Mouse (Mus musculus): ENCODE measurements around the gene P2rx4. TPM values are rescaled to one million over a fixed set of nuclear protein-coding genes. Genes with fewer than 3 reads are reported as not detected.
"Not testable (repeated sequence)": the region's sequence is repeated elsewhere in the genome, so short reads cannot be mapped to it uniquely, and the experiment has no call there.

The P2rx4 gene
- 13.0 and 15.2 TPM in 2 replicates for polyA plus RNA-seq (2016; fragmentation: Nextera tagmentation; extraction: Ambion mirVana)

DNA sequence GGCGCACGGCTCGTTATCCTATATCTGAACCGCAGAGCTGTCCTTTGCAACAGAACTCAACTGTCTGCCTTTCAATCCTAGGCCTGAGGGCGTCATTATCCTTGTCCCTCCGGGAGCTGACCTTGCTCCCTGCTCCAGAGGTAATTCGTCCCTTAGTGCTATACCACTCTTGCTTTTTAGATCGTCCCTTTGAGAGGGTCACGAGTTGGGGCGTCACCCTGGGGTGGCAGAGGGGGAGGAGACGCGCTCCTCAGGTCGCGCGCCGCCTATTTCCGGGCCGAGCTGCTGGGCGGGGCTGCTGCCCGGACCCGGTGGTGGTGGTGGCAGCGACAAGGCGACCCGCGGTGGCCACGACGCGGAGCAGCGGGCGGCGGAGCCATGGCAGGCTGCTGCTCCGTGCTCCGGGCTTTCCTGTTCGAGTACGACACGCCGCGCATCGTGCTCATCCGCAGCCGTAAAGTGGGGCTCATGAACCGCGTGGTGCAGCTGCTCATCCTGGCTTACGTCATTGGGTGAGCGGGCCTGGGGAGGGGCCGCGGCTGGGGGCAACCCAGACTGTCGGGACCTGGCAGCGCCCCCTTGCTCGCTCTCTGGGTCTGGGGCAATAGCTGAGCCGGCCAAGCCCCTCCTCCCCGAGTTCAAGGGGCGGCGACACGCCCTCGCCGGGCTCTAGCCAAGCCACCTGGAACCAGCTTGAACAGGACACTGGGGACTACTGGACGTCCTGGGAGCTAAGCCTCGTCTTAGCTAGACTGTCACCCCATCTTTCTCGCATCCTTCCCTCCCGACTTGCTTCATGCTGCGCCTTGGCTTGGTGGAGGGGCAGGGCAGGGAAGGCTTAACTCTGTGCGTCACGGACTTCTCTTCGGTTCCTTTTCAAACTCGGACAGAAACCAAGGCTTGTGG lies at the start of gene P2rx4:
Gene P2rx4, plus strand, starts transcription at position 269 of the 906 bp plus-strand sequence.
- H3K4me1 ChIP-seq = peaks cover 5% of the 10 kb centered on the region
- H3K9ac ChIP-seq = peak within 1 kb of the TSS; percentile 69
- peak within 1 kb of the TSS; percentile 74 for H3K4me2 ChIP-seq (replicated peaks)
- ATAC-seq (ENCODE audit: low FRiP score, low read depth) = peak; percentile 91
- H3K9me3 ChIP-seq = no peaks in the 10 kb centered on the region
- 1% methylated on average over 66 of the region's 66 CpGs for WGBS
- H3K4me3 ChIP-seq = peak within 1 kb of the TSS; percentile 61
- H3K27me3 ChIP-seq (replicated peaks) = no peaks in the 10 kb centered on the region
- peak within 1 kb of the TSS; percentile 26; the same call in 1 of the 2 replicates for H3K27ac ChIP-seq
- no peaks in the 10 kb centered on the region for H3K36me3 ChIP-seq

- Histone ChIP-seq H3K4me2 (replicated peaks) (no peak overlapping the region), H3K9ac (no peak overlapping the region), H3K36me3 (no peaks in the 10 kb centered on the region), H3K4me3 (no peak overlapping the region), H3K4me1 (no peaks in the 10 kb centered on the region), H3K27ac (no peak overlapping the region), H3K27me3 (replicated peaks) (no peaks in the 10 kb centered on the region), H3K9me3 (no peaks in the 10 kb centered on the region)
- WGBS = 97% methylated on average over 6 of the region's 6 CpGs
- no peak for ATAC-seq (ENCODE audit: low FRiP score, low read depth)
Measured at GRCm38 (mm10) chr5:122662501-122662900, 44.8 kb upstream of the P2rx4 start.

DNA sequence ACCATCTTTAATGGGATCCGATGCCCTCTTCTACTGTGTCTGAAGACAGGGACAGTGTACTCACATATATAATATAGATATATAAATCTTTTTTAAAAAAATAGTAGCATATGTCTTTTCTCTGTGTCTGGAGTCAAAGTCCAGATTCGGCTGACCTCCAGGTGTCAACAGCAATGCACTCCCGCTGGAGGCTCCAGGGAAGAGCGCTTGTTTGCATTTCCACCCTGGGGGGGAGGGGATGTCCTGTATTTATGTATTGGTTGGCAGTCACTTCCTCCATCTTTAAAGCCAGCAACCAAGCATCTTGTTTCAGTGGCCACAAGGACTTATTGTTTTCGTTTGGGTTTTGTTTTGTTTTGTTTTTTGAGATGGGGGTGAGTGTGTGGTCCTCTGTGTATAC lies 42.3 kb upstream of the P2rx4 start:
- Histone ChIP-seq H3K36me3 (no peaks in the 10 kb centered on the region), H3K27me3 (replicated peaks) (no peaks in the 10 kb centered on the region), H3K9ac (no peak overlapping the region), H3K27ac (no peak overlapping the region), H3K4me2 (replicated peaks) (no peak overlapping the region), H3K9me3 (no peaks in the 10 kb centered on the region), H3K4me1 (peaks cover 5% of the 10 kb centered on the region; the same call in 1 of the 2 replicates), H3K4me3 (no peak overlapping the region)
- ATAC-seq (ENCODE audit: low FRiP score, low read depth) = no peak
- 66% methylated on average over 5 of the region's 5 CpGs for WGBS

- H3K4me3 ChIP-seq = no peak overlapping the region
- no peak overlapping the region for H3K4me2 ChIP-seq (replicated peaks)
- H3K27ac ChIP-seq = no peak overlapping the region
- H3K4me1 ChIP-seq = peaks cover 10% of the 10 kb centered on the region; the same call in 1 of the 2 replicates
- WGBS = 79% methylated on average over 15 of the region's 15 CpGs
- no peaks in the 10 kb centered on the region for H3K9me3 ChIP-seq
- H3K27me3 ChIP-seq (replicated peaks) = no peaks in the 10 kb centered on the region
- no peaks in the 10 kb centered on the region for H3K36me3 ChIP-seq
- H3K9ac ChIP-seq = no peak overlapping the region
- ATAC-seq (ENCODE audit: low FRiP score, low read depth) = no peak
Measured at GRCm38 (mm10) chr5:122668981-122669897, 38.1 kb upstream of the P2rx4 start.

DNA sequence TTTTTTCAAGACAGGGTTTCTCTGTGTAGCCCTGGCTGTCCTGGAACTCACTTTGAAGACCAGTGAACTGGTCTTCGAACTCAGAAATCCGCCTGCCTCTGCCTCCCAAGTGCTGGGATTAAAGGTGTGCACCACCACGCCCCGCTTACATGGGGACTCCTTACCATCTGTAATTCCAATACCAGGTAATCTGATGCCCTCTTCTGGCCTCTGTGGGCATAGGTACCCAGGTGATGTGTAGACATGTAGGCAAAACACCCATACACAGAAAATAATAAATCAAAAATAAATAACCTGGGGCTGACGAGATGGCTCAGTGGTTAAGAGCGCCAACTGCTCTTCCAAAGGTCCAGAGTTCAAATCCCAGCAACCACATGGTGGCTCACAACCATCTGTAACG lies 35.7 kb upstream of the P2rx4 start:
- not testable (repeated sequence) for H3K27me3 ChIP-seq (replicated peaks); H3K4me3 ChIP-seq; H3K4me2 ChIP-seq (replicated peaks); H3K9ac ChIP-seq; H3K27ac ChIP-seq; H3K36me3 ChIP-seq; H3K4me1 ChIP-seq; H3K9me3 ChIP-seq; ATAC-seq (ENCODE audit: low FRiP score, low read depth)
- WGBS = 79% methylated on average over 7 of the region's 7 CpGs

- H3K27me3 ChIP-seq (replicated peaks) = no peaks in the 10 kb centered on the region
- H3K36me3 ChIP-seq = no peaks in the 10 kb centered on the region
- H3K4me2 ChIP-seq (replicated peaks) = no peak overlapping the region
- H3K9me3 ChIP-seq = no peaks in the 10 kb centered on the region
- no peak overlapping the region for H3K27ac ChIP-seq
- WGBS = 88% methylated on average over 5 of the region's 5 CpGs
- no peak for ATAC-seq (ENCODE audit: low FRiP score, low read depth)
- no peak overlapping the region for H3K4me3 ChIP-seq
- peaks cover 10% of the 10 kb centered on the region; the same call in 1 of the 2 replicates for H3K4me1 ChIP-seq
- H3K9ac ChIP-seq = no peak overlapping the region
Measured at GRCm38 (mm10) chr5:122672298-122672697, 35.0 kb upstream of the P2rx4 start.

DNA sequence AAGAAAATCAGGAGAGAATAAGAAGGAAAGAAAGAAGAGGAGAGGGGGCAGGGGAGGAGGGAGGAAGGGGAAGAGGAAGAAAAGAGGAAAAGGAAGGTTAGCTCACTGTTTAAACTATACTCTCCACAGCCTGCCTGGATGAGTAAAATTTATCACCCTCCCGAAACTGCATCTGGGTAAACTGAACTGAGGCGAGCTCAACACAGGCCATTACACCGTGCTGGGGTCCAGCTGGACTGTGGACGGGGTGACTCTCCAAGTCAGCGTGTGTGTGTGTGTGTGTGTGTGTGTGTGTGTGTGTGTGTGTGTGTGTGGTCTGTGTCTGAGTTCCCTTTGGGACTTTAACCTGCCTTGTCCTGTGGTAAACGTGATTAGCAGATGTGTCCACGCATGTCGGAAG lies 31.3 kb upstream of the P2rx4 start:
- no peaks in the 10 kb centered on the region for H3K36me3 ChIP-seq
- H3K4me3 ChIP-seq = no peak overlapping the region
- no peak overlapping the region for H3K9ac ChIP-seq
- no peak for ATAC-seq (ENCODE audit: low FRiP score, low read depth)
- no peak overlapping the region for H3K4me2 ChIP-seq (replicated peaks)
- no peak overlapping the region for H3K27ac ChIP-seq
- H3K9me3 ChIP-seq = no peaks in the 10 kb centered on the region
- H3K4me1 ChIP-seq = 0 out of 2 replicates have a peak, but pooled peaks cover 4% of the 10 kb centered on the region
- WGBS = 70% methylated on average over 8 of the region's 8 CpGs
- no peaks in the 10 kb centered on the region for H3K27me3 ChIP-seq (replicated peaks)

- Histone ChIP-seq H3K4me3 (no peak overlapping the region), H3K4me1 (0 out of 2 replicates have a peak, but pooled peaks cover 4% of the 10 kb centered on the region), H3K9me3 (no peaks in the 10 kb centered on the region), H3K4me2 (replicated peaks) (no peak overlapping the region), H3K27ac (no peak overlapping the region), H3K9ac (no peak overlapping the region), H3K27me3 (replicated peaks) (no peaks in the 10 kb centered on the region), H3K36me3 (no peaks in the 10 kb centered on the region)
- 91% methylated on average over 9 of the region's 9 CpGs for WGBS
- ATAC-seq (ENCODE audit: low FRiP score, low read depth) = no peak
Measured at GRCm38 (mm10) chr5:122677983-122678382, 29.4 kb upstream of the P2rx4 start.

- H3K36me3 ChIP-seq = no peaks in the 10 kb centered on the region
- H3K4me2 ChIP-seq (replicated peaks) = no peak overlapping the region
- ATAC-seq (ENCODE audit: low FRiP score, low read depth) = no peak
- no peak overlapping the region for H3K27ac ChIP-seq
- H3K27me3 ChIP-seq (replicated peaks) = no peaks in the 10 kb centered on the region
- 86% methylated on average over 8 of the region's 8 CpGs for WGBS
- H3K4me3 ChIP-seq = no peak overlapping the region
- no peak overlapping the region for H3K9ac ChIP-seq
- H3K9me3 ChIP-seq = no peaks in the 10 kb centered on the region
- no peaks in the 10 kb centered on the region for H3K4me1 ChIP-seq
Measured at GRCm38 (mm10) chr5:122679881-122680280, 27.5 kb upstream of the P2rx4 start.

DNA sequence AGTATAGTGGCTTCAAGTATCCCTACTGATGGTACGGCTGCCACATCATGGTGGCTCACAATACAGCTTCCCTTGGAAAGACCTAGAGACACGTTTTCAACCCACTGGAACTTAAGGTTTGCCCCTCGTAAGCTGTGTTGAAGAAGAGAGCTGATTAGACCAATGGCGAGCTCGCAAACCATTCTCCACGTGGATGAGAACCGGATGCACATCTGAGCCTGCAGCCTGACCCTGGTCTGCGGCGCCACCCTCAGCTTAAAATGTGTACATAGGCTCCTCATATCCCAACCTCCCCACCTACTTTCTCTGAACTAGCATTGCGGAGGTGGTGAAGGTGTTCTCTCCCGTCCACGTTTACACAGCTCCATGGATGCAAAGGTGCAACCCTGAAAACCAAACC lies 26.1 kb upstream of the P2rx4 start:
- Histone ChIP-seq H3K4me3 (no peak overlapping the region), H3K9me3 (no peaks in the 10 kb centered on the region), H3K9ac (no peak overlapping the region), H3K4me2 (replicated peaks) (no peak overlapping the region), H3K27me3 (replicated peaks) (no peaks in the 10 kb centered on the region), H3K27ac (no peak overlapping the region), H3K4me1 (no peaks in the 10 kb centered on the region), H3K36me3 (no peaks in the 10 kb centered on the region)
- no peak for ATAC-seq (ENCODE audit: low FRiP score, low read depth)
- WGBS = 86% methylated on average over 12 of the region's 12 CpGs

GRCm38 (mm10) chr5:122683926-122684325 lies 23.4 kb upstream of the P2rx4 start:
- no peak overlapping the region for H3K4me3 ChIP-seq
- H3K27ac ChIP-seq = no peak overlapping the region
- ATAC-seq (ENCODE audit: low FRiP score, low read depth) = no peak
- H3K4me1 ChIP-seq = no peaks in the 10 kb centered on the region
- no peak overlapping the region for H3K9ac ChIP-seq
- H3K36me3 ChIP-seq = no peaks in the 10 kb centered on the region
- H3K27me3 ChIP-seq (replicated peaks) = no peaks in the 10 kb centered on the region
- no peak overlapping the region for H3K4me2 ChIP-seq (replicated peaks)
- H3K9me3 ChIP-seq = no peaks in the 10 kb centered on the region
- WGBS = 84% methylated on average over 10 of the region's 10 CpGs

DNA sequence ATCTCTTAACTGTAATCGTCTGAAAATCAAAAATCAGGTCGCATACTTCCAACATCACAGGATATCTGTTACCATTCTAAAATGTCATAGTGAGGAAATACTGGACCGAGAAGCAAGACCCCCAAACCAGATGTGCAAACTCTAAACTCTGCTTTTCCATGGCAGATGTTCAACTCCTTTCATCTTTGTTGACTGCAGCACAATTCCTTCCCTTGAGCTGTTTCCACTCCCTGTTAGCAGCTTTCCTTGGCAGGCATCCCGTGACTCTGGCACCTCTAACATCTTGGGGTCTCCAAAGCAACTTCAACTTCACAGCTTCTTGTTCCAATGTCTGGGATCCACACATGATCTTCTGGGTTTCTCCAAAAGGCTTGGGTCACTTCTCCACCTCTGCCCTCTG lies 20.0 kb upstream of the P2rx4 start:
- WGBS = 94% methylated on average over 4 of the region's 4 CpGs
- no peaks in the 10 kb centered on the region for H3K27me3 ChIP-seq (replicated peaks)
- no peaks in the 10 kb centered on the region for H3K36me3 ChIP-seq
- H3K9me3 ChIP-seq = no peaks in the 10 kb centered on the region
- no peak overlapping the region for H3K27ac ChIP-seq
- no peak for ATAC-seq (ENCODE audit: low FRiP score, low read depth)
- no peak overlapping the region for H3K4me2 ChIP-seq (replicated peaks)
- H3K4me3 ChIP-seq = no peak overlapping the region
- H3K4me1 ChIP-seq = 0 out of 2 replicates have a peak, but pooled peaks cover 2% of the 10 kb centered on the region
- H3K9ac ChIP-seq = no peak overlapping the region
